Mouse (Mus musculus): ENCODE measurements at regions not wholly inside any gene's neighbourhood (a gene's known extent, or its start where the extent isn't known, plus 50 kb on each side); places are given as distances from the start of the nearest gene placed in this dataset.

GRCm38 (mm10) chr5:118495478-118495760, 65.1 kb upstream of the Med13l start:
- no peak for DNase-seq (ENCODE audit: low spot score)

DNA sequence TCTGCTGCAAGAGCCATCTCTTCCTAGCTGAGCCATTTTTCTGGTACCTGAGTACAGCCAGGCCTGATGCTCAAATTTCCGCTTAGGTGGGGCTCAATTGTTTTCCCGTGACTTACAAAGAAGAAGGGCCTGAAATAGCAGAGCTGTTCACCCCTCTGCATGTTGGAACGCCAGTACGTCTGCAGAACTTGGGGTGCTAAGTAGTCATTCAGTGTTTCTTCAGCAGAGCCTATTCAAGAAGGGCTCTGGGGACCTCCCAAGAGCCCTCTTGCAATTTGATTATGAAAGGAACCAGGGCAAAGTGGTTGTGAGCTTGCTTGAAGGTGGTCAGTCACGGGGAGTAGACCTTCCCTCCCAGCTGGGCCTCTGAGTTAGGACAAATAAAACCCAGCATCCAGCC, 58.9 kb upstream of the Med13l start:
- DNase-seq (ENCODE audit: low spot score): no peak

DNA sequence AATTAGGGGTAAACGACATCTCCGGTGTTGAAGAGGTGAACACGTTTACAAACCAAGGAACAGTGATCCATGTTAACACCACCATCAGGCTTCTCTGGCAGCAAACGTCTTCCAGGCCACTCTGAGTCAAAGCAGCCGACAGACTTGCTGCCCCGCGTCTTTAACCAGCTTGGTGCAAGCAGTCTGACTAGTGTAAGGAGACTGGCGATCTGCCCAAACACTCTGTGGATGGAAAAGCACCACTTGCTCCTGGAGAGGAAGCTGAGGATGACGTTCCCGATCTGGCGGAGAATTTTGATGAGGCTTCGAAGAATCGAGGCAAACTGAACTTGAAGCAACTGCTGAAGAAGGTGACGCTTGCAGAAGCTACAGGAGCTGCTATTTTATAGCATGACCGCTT, 57.5 kb upstream of the Med13l start:
- DNase-seq (ENCODE audit: low spot score): no peak

GRCm38 (mm10) chr5:118504170-118504569, 56.3 kb upstream of the Med13l start:
- DNase-seq (ENCODE audit: low spot score): no peak

- DNase-seq (ENCODE audit: low spot score): no peak
Measured at GRCm38 (mm10) chr5:118504926-118505325, 55.6 kb upstream of the Med13l start.

GRCm38 (mm10) chr5:118509871-118510270, 50.6 kb upstream of the Med13l start:
- DNase-seq (ENCODE audit: low spot score): no peak

Data from T-cell, adult 2 months (primary cell).